Mouse (Mus musculus) bone marrow macrophage, adult 2 months (primary cell): ENCODE measurements at regions not wholly inside any gene's neighbourhood (a gene's known extent, or its start where the extent isn't known, plus 50 kb on each side); places are given as distances from the start of the nearest gene placed in this dataset.

Experiments
- H3K27ac ChIP-seq: 2 replicates; pipeline ENCODE4 v1.5.1; 2012; ENCODE audit warnings: low read depth, low read length; ENCODE audit not compliant: insufficient read depth
- H3K4me1 ChIP-seq: 2 replicates; pipeline ENCODE4 v1.6.1; 2012; ENCODE audit warnings: low read length; ENCODE audit not compliant: control insufficient read depth, insufficient read depth
- H3K4me3 ChIP-seq: 2 replicates; pipeline ENCODE4 v1.5.1; 2012; ENCODE audit warnings: mild to moderate bottlenecking, low read length, moderate library complexity; ENCODE audit not compliant: insufficient read depth
- CTCF ChIP-seq: IDR thresholded peaks from 2 replicates; pipeline ENCODE4 v1.5.1; 2012; ENCODE audit warnings: low read depth, mild to moderate bottlenecking, low read length, moderate library complexity
- POLR2A ChIP-seq: IDR thresholded peaks from 2 replicates; pipeline ENCODE4 v1.6.1; 2012; ENCODE audit warnings: mild to moderate bottlenecking, low read depth, low read length, borderline replicate concordance

DNA sequence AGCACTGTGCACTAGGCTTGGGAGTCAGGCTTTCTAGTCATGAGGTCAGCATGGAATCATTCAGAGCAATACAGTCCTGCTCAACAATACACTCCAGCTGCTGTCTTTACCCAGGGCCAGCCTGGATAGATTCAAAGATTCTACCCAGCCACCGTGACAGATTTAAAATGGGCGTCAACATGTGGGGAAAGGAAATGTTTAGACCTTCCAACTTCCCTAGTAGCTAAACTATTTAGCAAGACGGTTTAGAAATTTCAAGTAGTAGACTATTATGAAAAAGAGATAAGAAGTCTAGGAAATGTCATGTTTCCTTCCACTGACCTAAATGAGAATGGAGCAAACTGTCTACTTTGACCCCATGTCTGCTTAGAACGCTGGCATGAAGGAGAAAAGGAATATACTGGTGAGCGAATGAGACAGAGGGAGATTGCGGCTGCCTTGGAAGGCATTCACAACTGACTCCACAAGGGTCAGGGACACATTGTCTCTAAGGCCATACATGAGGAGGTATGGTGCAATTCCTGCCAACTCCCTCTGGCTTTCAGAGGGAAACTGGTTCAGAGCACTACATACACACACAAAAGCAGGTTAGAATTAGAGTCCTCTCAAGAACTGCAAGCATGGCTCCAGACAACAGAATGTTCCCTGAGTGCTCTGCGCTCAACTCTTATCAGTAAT, 364.6 kb upstream of the Acvr2a start:
- H3K27ac ChIP-seq = no peak overlapping the region
- no peak for TF ChIP-seq POLR2A
- no peak for TF ChIP-seq CTCF
- H3K4me1 ChIP-seq = no peaks in the 10 kb centered on the region
- no peak overlapping the region for H3K4me3 ChIP-seq

DNA sequence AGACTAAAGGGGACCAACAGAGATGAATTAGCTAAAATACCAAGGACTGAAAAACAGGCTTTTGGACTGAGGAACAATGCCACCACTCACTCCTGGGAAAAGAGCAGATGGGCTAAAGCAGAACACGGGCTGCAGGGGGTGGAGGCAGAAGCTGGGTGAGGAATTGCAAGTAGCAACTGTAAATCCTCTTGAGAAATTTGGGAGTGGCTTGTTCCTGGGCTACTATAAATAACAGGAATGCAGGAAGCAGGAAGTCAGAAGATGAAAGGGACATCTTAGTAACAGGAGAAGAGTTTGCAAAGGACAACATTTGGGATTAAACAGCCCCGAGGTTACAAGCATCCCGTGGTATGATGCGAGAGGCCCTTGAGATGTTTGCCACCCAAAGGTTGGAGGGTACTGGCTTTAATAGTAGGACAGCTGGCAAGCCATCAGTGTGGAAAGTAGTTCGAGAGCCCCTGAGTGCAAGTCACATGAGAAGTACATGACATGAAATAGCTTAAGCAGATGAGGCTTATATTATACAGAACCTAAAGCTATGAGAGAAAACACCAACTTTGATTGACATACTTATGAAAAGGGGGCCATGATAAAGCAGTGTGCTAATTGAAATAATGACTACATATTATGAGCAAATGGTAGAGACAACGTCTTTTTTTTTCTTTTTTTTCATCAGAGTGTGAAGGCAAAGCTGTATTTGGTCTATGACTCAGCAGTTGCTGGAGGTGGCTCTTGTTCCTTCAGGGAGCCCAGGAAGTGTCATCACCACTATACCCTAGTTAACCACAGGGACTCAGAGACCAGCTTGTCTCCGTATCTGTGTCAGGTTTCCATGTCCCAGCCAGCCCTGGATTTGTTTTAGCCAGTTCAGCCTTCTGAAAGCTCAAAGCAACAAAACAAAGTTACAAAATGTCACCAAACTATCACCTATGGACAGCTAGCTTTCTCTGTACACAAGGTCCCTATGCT, 357.6 kb upstream of the Acvr2a start:
- Histone ChIP-seq H3K27ac (peak overlapping the region; percentile 87), H3K4me1 (peaks cover 17% of the 10 kb centered on the region), H3K4me3 (no peak overlapping the region)
- TF ChIP-seq CTCF (no peak), POLR2A (no peak)

DNA sequence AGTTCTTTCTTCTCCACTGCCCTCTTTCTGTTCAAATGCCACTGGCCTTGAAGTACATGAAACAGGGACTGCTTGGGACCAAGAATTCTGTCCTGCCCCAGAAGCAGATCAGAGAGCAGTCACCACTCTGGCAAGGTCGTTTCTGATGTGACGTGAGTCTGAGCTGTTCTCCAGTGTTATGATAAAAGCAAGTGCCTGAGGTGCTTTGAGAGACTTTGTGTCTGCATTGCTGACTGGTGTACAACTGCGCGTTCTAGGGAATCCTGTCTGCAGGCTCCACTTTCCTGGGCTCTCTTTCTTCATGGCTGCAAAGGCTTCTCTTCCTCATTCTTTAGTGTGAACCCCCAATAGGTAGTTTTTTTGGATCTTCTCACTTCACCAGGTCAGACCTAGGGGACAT, 356.8 kb upstream of the Acvr2a start:
- Histone ChIP-seq H3K27ac (peak overlapping the region; percentile 87), H3K4me3 (no peak overlapping the region), H3K4me1 (peaks cover 17% of the 10 kb centered on the region)
- no peak for TF ChIP-seq POLR2A
- no peak for TF ChIP-seq CTCF

DNA sequence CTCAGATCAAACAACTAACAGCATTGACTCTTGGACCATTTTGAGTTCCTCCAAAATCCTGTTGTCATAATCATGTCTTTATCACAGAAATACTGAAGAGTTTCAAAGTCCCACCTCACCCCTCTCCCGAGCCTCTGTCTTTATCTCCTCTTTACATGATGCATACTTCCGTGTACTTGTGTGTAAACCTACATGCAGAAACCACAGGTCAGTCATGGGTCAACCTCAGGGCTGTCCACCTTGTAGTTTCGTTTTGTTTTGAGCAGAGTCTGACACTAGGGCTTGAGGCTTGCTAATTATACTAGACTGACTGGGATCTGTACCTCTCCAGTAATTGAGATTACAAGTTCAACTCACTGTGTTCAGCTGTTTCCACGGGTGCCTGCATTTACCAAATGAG, 348.4 kb upstream of the Acvr2a start:
- H3K27ac ChIP-seq = no peak overlapping the region
- H3K4me1 ChIP-seq = no peaks in the 10 kb centered on the region
- H3K4me3 ChIP-seq = no peak overlapping the region
- TF ChIP-seq CTCF (no peak), POLR2A (no peak)

DNA sequence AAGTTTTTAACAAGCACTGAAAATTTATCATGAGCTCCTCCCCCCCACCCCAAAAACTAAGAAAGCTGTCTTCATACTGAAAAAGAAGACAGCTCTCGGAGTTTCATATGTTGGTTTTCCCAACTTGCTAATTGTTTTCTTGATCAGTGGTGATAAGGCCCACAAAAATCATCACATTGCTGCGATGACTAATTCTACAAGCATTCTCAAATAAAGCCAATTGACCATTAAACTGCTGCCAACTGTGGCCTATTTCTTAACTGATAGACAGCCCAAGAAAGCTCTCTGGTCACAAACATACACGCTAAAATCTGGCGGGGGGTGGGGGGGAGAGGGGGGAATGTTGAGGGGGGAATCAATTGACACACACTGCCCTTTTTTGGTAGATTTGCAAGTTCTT, 345.0 kb upstream of the Acvr2a start:
- Histone ChIP-seq H3K4me1 (no peaks in the 10 kb centered on the region), H3K4me3 (no peak overlapping the region), H3K27ac (no peak overlapping the region)
- no peak for TF ChIP-seq POLR2A
- no peak for TF ChIP-seq CTCF

DNA sequence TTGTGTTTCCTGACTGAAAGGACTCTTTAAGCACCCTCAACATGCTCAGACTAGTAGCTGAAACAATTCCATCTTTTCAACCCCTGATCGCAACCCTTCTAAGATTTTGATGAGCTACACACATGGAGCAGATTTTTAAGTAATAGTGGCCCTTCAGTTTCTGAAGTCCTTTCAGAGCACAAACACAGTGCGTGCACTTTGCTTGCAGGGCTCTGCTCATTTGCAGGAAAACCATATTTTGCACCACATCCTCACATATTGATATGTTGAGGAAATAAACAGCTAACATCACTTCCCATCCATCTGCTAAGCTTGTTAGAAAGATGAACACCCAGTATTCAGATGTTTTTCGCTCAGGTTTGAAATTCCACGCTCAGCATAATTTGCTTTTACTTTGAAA, 344.6 kb upstream of the Acvr2a start:
- Histone ChIP-seq H3K4me1 (no peaks in the 10 kb centered on the region), H3K27ac (no peak overlapping the region), H3K4me3 (no peak overlapping the region)
- TF ChIP-seq CTCF = no peak
- no peak for TF ChIP-seq POLR2A

DNA sequence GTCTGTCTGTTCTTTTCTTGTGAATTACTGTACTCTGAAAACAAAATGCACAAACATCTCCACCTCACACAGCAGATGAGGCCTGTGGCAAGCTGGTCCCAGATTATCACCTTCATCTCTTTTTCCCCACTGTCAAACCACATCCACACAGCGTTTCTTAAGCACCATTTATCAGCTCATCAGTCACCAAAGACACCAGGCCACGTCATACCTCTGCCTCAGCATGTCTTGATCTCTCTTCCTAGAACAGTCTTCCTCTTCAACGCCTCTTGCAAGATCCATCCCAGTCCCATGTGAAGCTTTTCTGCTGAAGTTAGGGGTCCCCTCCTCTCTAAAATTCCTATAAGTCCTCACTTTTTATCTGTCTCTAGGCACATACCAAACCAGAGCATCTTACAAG, 340.8 kb upstream of the Acvr2a start:
- no peak overlapping the region for H3K4me3 ChIP-seq
- H3K4me1 ChIP-seq = no peaks in the 10 kb centered on the region
- no peak for TF ChIP-seq POLR2A
- no peak for TF ChIP-seq CTCF
- H3K27ac ChIP-seq = no peak overlapping the region

DNA sequence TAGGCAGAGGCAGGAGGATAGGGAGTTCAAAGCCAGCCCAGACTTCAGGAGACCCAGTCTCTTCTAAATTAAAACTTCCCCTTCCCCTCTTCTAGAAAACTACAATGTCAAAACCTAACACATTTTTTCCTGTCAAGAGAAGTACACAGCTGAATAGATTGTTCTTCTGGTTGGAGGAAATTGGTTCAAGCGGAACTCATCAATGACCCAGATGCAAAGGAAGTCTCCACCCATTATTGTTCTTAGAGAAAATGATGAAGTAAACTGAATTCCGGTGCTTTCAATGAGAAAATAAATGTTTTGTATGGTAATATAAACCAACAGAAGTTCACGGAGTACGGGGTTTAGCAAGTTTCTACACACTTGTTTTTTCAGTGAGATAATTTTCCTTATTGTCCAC, 339.3 kb upstream of the Acvr2a start:
- TF ChIP-seq CTCF (no peak), POLR2A (no peak)
- Histone ChIP-seq H3K4me1 (no peaks in the 10 kb centered on the region), H3K4me3 (no peak overlapping the region), H3K27ac (no peak overlapping the region)

DNA sequence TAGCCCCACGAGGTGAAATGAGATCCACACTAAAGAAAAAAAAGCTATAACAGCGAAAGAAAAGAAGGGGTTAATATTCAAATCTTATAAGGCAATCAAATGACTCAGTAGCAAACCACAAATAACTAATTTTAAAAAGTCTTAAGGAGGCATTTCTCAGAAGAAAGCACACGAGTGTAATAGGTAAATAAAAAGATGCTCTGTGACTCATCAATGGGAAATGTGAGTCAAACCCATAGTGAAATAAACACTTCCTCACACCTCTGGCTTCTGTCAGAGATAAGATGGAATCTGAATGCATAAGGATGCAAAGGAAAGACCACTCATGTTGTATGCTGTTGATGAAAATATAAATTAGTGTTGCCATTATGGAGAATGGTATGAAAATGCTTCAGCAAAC, 337.1 kb upstream of the Acvr2a start:
- Histone ChIP-seq H3K27ac (no peak overlapping the region), H3K4me3 (no peak overlapping the region), H3K4me1 (no peaks in the 10 kb centered on the region)
- TF ChIP-seq CTCF = no peak
- no peak for TF ChIP-seq POLR2A

DNA sequence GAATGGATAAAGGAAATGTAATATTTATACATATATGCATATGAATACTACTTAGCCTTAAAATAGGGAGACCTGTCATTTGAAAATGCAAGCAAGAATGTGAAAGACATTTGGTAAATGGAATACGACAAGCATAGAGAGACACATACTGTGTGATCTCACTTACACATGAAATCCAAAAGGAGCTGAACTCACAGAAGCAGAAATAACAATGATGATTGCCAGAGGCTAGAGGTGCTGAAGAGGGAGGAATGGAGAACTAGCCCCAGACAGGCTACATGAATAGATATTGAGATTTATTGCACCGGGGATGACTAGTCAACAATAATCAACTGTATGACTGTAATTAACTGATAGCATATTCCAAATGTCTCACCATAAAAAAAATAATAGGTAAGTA, 336.6 kb upstream of the Acvr2a start:
- H3K4me3 ChIP-seq = no peak overlapping the region
- TF ChIP-seq POLR2A (no peak), CTCF (no peak)
- no peaks in the 10 kb centered on the region for H3K4me1 ChIP-seq
- H3K27ac ChIP-seq = no peak overlapping the region
